Mouse (Mus musculus): ENCODE data around the gene Gdf15. TPM values are rescaled to one million over a fixed set of nuclear protein-coding genes. Genes with fewer than 3 reads are reported as not detected.

The Gdf15 gene
- total RNA-seq (2014; fragmentation: Nextera tagmentation) (not detected in 2 replicates), total RNA-seq (2017) (not detected in 2 replicates), polyA plus RNA-seq (2012) (0.03 and 0.06 TPM in 2 replicates)

- no peak within 1 kb of the TSS for H3K4me3 ChIP-seq (ENCODE audit: low read depth, low read length)
- TF ChIP-seq TAL1 (conservative IDR thresholded peaks at IDR 0.05; ENCODE audit: low read depth, low read length): no peak
- TF ChIP-seq GATA2 (IDR thresholded peaks at IDR 0.05; ENCODE audit: borderline replicate concordance, low read depth, low read length): no peak
- TF ChIP-seq POLR2AphosphoS5 (IDR thresholded peaks at IDR 0.05; ENCODE audit: insufficient replicate concordance, low read depth, low read length): no peak
- H3K9me3 ChIP-seq (replicated peaks): peaks cover 15% of the 10 kb centered on the region
- DNase-seq (ENCODE audit: low spot score) (no peak), ATAC-seq (ENCODE audit: extremely low read depth, insufficient number of reproducible peaks, low FRiP score, poor library complexity, severe bottlenecking) (no peak)
- H3K36me3 ChIP-seq (replicated peaks): no peaks in the 10 kb centered on the region
- peaks cover 64% of the 10 kb centered on the region for H3K4me1 ChIP-seq (ENCODE audit: insufficient read depth, low read depth, low read length)
- H3K27me3 ChIP-seq (ENCODE audit: insufficient read depth, low read length): no peaks in the 10 kb centered on the region
Measured at GRCm38 (mm10) chr8:70632346-70632892, at the start of gene Gdf15. Gene Gdf15 (minus strand): TSS chr8:70632456.

GRCm38 (mm10) chr8:70681410-70681809 is 49.2 kb upstream of the Gdf15 start:
- no peak overlapping the region for H3K4me3 ChIP-seq (ENCODE audit: low read depth, low read length)
- DNase-seq (ENCODE audit: low spot score): no peak
- peaks cover 55% of the 10 kb centered on the region for H3K4me1 ChIP-seq (ENCODE audit: insufficient read depth, low read depth, low read length)
- peaks cover 39% of the 10 kb centered on the region for H3K27me3 ChIP-seq (ENCODE audit: insufficient read depth, low read length)
- H3K36me3 ChIP-seq (replicated peaks): peaks cover 47% of the 10 kb centered on the region
- H3K9me3 ChIP-seq (replicated peaks): peaks cover 8% of the 10 kb centered on the region
- no peak for ATAC-seq (ENCODE audit: extremely low read depth, insufficient number of reproducible peaks, low FRiP score, poor library complexity, severe bottlenecking)
- no peak for TF ChIP-seq GATA2 (IDR thresholded peaks at IDR 0.05; ENCODE audit: borderline replicate concordance, low read depth, low read length)
- no peak for TF ChIP-seq TAL1 (conservative IDR thresholded peaks at IDR 0.05; ENCODE audit: low read depth, low read length)
- TF ChIP-seq POLR2AphosphoS5 (IDR thresholded peaks at IDR 0.05; ENCODE audit: insufficient replicate concordance, low read depth, low read length): no peak
- TF ChIP-seq CTCF (IDR thresholded peaks at IDR 0.05; ENCODE audit: low read depth, low read length): no peak
- no peak for TF ChIP-seq GATA1 (IDR thresholded peaks at IDR 0.05; ENCODE audit: borderline replicate concordance, low read length)

- H3K4me3 ChIP-seq (ENCODE audit: low read depth, low read length): no peak overlapping the region
- peaks cover 60% of the 10 kb centered on the region for H3K36me3 ChIP-seq (replicated peaks)
- H3K4me1 ChIP-seq (ENCODE audit: insufficient read depth, low read depth, low read length): peaks cover 64% of the 10 kb centered on the region
- ATAC-seq (ENCODE audit: extremely low read depth, insufficient number of reproducible peaks, low FRiP score, poor library complexity, severe bottlenecking): no peak
- no peak for DNase-seq (ENCODE audit: low spot score)
- peaks cover 8% of the 10 kb centered on the region for H3K9me3 ChIP-seq (replicated peaks)
- peaks cover 25% of the 10 kb centered on the region for H3K27me3 ChIP-seq (ENCODE audit: insufficient read depth, low read length)
- no peak for TF ChIP-seq CTCF (IDR thresholded peaks at IDR 0.05; ENCODE audit: low read depth, low read length)
- no peak for TF ChIP-seq GATA1 (IDR thresholded peaks at IDR 0.05; ENCODE audit: borderline replicate concordance, low read length)
- TF ChIP-seq GATA2 (IDR thresholded peaks at IDR 0.05; ENCODE audit: borderline replicate concordance, low read depth, low read length): no peak
- TF ChIP-seq TAL1 (conservative IDR thresholded peaks at IDR 0.05; ENCODE audit: low read depth, low read length): no peak
- no peak for TF ChIP-seq POLR2AphosphoS5 (IDR thresholded peaks at IDR 0.05; ENCODE audit: insufficient replicate concordance, low read depth, low read length)
Measured at GRCm38 (mm10) chr8:70680039-70680438, 47.8 kb upstream of the Gdf15 start.

GRCm38 (mm10) chr8:70679404-70679803 is 47.1 kb upstream of the Gdf15 start:
- ATAC-seq (ENCODE audit: extremely low read depth, insufficient number of reproducible peaks, low FRiP score, poor library complexity, severe bottlenecking) (no peak), DNase-seq (ENCODE audit: low spot score) (no peak)
- peaks cover 19% of the 10 kb centered on the region for H3K27me3 ChIP-seq (ENCODE audit: insufficient read depth, low read length)
- peaks cover 67% of the 10 kb centered on the region for H3K36me3 ChIP-seq (replicated peaks)
- H3K4me3 ChIP-seq (ENCODE audit: low read depth, low read length): no peak overlapping the region
- peaks cover 71% of the 10 kb centered on the region for H3K4me1 ChIP-seq (ENCODE audit: insufficient read depth, low read depth, low read length)
- TF ChIP-seq POLR2AphosphoS5 (IDR thresholded peaks at IDR 0.05; ENCODE audit: insufficient replicate concordance, low read depth, low read length): no peak
- TF ChIP-seq GATA1 (IDR thresholded peaks at IDR 0.05; ENCODE audit: borderline replicate concordance, low read length): no peak
- no peak for TF ChIP-seq TAL1 (conservative IDR thresholded peaks at IDR 0.05; ENCODE audit: low read depth, low read length)
- TF ChIP-seq CTCF (IDR thresholded peaks at IDR 0.05; ENCODE audit: low read depth, low read length): no peak
- peaks cover 7% of the 10 kb centered on the region for H3K9me3 ChIP-seq (replicated peaks)

GRCm38 (mm10) chr8:70678679-70679078 is 46.4 kb upstream of the Gdf15 start:
- Histone ChIP-seq H3K4me1 (ENCODE audit: insufficient read depth, low read depth, low read length) (peaks cover 78% of the 10 kb centered on the region), H3K4me3 (ENCODE audit: low read depth, low read length) (no peak overlapping the region), H3K9me3 (replicated peaks) (no peaks in the 10 kb centered on the region), H3K36me3 (replicated peaks) (peaks cover 71% of the 10 kb centered on the region), H3K27me3 (ENCODE audit: insufficient read depth, low read length) (peaks cover 12% of the 10 kb centered on the region)
- no peak for ATAC-seq (ENCODE audit: extremely low read depth, insufficient number of reproducible peaks, low FRiP score, poor library complexity, severe bottlenecking)
- no peak for TF ChIP-seq GATA2 (IDR thresholded peaks at IDR 0.05; ENCODE audit: borderline replicate concordance, low read depth, low read length)
- TF ChIP-seq TAL1 (conservative IDR thresholded peaks at IDR 0.05; ENCODE audit: low read depth, low read length): no peak
- TF ChIP-seq POLR2AphosphoS5 (IDR thresholded peaks at IDR 0.05; ENCODE audit: insufficient replicate concordance, low read depth, low read length): no peak
- TF ChIP-seq GATA1 (IDR thresholded peaks at IDR 0.05; ENCODE audit: borderline replicate concordance, low read length): no peak
- TF ChIP-seq CTCF (IDR thresholded peaks at IDR 0.05; ENCODE audit: low read depth, low read length): no peak
- no peak for DNase-seq (ENCODE audit: low spot score)

- peaks cover 6% of the 10 kb centered on the region; the same call in 1 of the 2 replicates for H3K27me3 ChIP-seq (ENCODE audit: insufficient read depth, low read length)
- TF ChIP-seq TAL1 (conservative IDR thresholded peaks at IDR 0.05; ENCODE audit: low read depth, low read length) (no peak), CTCF (IDR thresholded peaks at IDR 0.05; ENCODE audit: low read depth, low read length) (no peak), GATA2 (IDR thresholded peaks at IDR 0.05; ENCODE audit: borderline replicate concordance, low read depth, low read length) (no peak), GATA1 (IDR thresholded peaks at IDR 0.05; ENCODE audit: borderline replicate concordance, low read length) (no peak), POLR2AphosphoS5 (IDR thresholded peaks at IDR 0.05; ENCODE audit: insufficient replicate concordance, low read depth, low read length) (no peak)
- peaks cover 71% of the 10 kb centered on the region for H3K36me3 ChIP-seq (replicated peaks)
- DNase-seq (ENCODE audit: low spot score): no peak
- ATAC-seq (ENCODE audit: extremely low read depth, insufficient number of reproducible peaks, low FRiP score, poor library complexity, severe bottlenecking): no peak
- H3K4me1 ChIP-seq (ENCODE audit: insufficient read depth, low read depth, low read length): peaks cover 80% of the 10 kb centered on the region
- no peaks in the 10 kb centered on the region for H3K9me3 ChIP-seq (replicated peaks)
- no peak overlapping the region; the same call in 1 of the 2 replicates for H3K4me3 ChIP-seq (ENCODE audit: low read depth, low read length)
Measured at GRCm38 (mm10) chr8:70677451-70678080, 45.3 kb upstream of the Gdf15 start.

Measured in G1E (cell line).